Mouse (Mus musculus) lung, postnatal 0 days (tissue): ENCODE results near the gene Ist1.

Experiments
- CTCF ChIP-seq: IDR thresholded peaks from 2 replicates; pipeline ENCODE4 v1.5.1; 2016; ENCODE audit warnings: antibody characterized with exemption, mild to moderate bottlenecking
- EP300 ChIP-seq: IDR thresholded peaks from 2 replicates; pipeline ENCODE4 v1.6.1; 2016; ENCODE audit warnings: antibody characterized with exemption, mild to moderate bottlenecking, control low read depth

DNA sequence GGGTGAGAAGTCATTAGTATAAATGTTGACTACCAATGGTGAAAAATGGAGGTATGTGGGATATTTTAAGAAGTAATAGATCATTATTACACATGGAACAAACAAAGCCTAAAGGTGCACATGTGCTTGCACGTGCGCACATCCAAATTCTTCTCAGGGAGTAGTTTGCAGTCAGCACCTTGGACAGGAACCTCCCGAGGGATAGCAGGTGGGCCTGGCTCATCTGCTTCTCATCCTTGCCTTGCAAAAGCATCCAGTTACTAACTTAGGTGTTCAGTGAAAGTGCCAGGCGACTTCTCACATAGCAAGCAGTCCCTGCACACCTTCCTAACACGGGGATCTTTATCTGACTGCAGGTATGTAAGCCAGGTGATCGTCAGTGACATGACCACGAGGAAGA, 52.6 kb downstream of the Ist1 start:
- TF ChIP-seq CTCF = no peak
- no peak for TF ChIP-seq EP300
